Mouse (Mus musculus): ENCODE results near the gene Nap1l3. TPM values are rescaled to one million over a fixed set of nuclear protein-coding genes. Genes with fewer than 3 reads are reported as not detected.
A peak's percentile ranks its signal among the peaks of the same experiment; 100 is the strongest.

The Nap1l3 gene
- 10 to 100 TPM; 44.9 to 51.9 TPM for total RNA-seq (2021)
- long read RNA-seq, transcript Nap1l3-201 (1 exons, 2,837 nt) = major isoform, 38 of 38 reads
- long read RNA-seq, partial matches to known transcripts = 0 of 38 reads
- long read RNA-seq, other reads (novel, unspliced or antisense) = 0 of 38 reads

DNA sequence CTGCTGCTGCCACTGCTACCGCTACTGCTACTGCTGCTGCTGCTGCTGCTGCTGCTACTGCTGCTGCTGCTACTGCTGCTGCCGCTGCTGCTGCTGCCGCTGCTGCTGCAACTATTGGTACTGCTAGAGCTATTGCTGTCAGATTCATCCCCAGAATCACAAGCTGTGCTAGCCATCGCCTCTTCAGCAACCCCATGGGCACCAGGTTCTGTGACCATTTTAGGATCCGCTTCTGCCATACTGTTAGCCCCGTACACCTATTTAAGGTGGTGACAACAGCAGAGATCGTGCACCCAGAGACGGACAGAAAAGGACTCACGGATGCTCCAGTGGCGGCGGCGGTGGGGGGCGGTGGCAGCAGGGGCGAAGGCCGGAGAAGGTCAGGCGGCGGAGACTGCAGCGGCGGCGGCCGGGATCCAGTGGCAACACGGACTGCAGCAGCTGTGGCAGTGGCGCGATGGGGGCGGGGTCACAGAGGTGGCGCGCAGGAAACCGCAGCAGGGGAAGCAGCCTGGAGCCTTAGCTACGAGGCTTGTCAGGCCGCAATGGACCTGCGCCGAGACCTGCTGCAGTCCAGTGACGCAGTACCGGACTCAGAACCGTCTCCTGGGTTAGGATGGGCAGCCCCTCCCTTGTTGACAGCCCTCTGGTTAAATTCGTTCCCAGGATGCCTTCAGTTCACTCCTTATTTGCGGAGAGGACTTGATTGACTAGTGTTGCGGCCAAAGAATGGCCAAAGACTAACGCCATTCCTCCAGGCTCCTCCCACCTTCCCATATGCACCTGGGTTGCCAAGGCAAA is at the start of gene Nap1l3:
TSS of gene Nap1l3 (minus strand) at position 621 of the 801 bp plus-strand sequence.
- peak; percentile 49 to 63 for DNase-seq (ENCODE audit: low spot score in 2 of 2)

DNA sequence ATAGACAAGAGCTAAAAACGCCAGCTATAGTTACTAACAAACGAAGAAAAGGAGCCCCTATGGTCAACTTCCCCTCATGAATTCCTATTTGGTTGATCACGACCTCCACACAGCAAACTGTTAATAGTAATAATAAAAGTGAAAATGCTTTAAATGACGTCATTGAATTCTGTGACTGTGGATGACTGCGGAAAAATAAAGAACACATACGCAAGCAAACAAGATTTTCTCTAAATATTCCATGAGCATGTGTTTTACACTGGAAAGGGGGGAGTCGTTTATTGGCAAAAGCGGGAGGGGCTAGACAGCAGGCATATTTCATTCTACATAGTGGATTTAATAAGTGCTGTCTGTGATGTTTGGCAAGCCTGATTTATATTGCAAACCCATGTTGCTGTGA is 451 bp upstream of the Nap1l3 start:
- DNase-seq (ENCODE audit: low spot score in 2 of 2) = no peak

All from layer of hippocampus, postnatal 10 days (tissue).